Mouse (Mus musculus): ENCODE data around the gene Gm28539.

The Gm28539 gene

GRCm38 (mm10) chr16:18836468-18837208 is at the start of gene Gm28539, which contains the start of gene 2510002D24Rik:
Gene Gm28539, plus strand, starts transcription at chr16:18836584.
Gene 2510002D24Rik, plus strand, starts transcription at chr16:18836578.
- peak; percentile 88 for DNase-seq (ENCODE audit: inconsistent ontology term)

GRCm38 (mm10) chr16:18786652-18787051 is 49.7 kb upstream of the Gm28539 start:
- DNase-seq (ENCODE audit: inconsistent ontology term): no peak

GRCm38 (mm10) chr16:18788627-18789406 is 47.6 kb upstream of the Gm28539 start:
- peak; percentile 64 for DNase-seq (ENCODE audit: inconsistent ontology term)

- DNase-seq (ENCODE audit: inconsistent ontology term): peak; percentile 78
Observed at GRCm38 (mm10) chr16:18795223-18795899, 41.0 kb upstream of the Gm28539 start.

- no peak for DNase-seq (ENCODE audit: inconsistent ontology term)
Observed at GRCm38 (mm10) chr16:18796645-18797044, 39.7 kb upstream of the Gm28539 start.

GRCm38 (mm10) chr16:18798151-18798550 is 38.2 kb upstream of the Gm28539 start:
- no peak for DNase-seq (ENCODE audit: inconsistent ontology term)

GRCm38 (mm10) chr16:18798841-18799240 is 37.5 kb upstream of the Gm28539 start:
- DNase-seq (ENCODE audit: inconsistent ontology term): peak; percentile 47

- no peak for DNase-seq (ENCODE audit: inconsistent ontology term)
Observed at GRCm38 (mm10) chr16:18805746-18806145, 30.6 kb upstream of the Gm28539 start.

GRCm38 (mm10) chr16:18809001-18809400 is 27.4 kb upstream of the Gm28539 start:
- DNase-seq (ENCODE audit: inconsistent ontology term): no peak

- no peak for DNase-seq (ENCODE audit: inconsistent ontology term)
Observed at GRCm38 (mm10) chr16:18811032-18811431, 25.4 kb upstream of the Gm28539 start.

GRCm38 (mm10) chr16:18811468-18812384 is 24.7 kb upstream of the Gm28539 start, which contains the start of the genes Ufd1 and Cdc45:
Gene Ufd1, plus strand, starts transcription at chr16:18811779.
Gene Cdc45, minus strand, starts transcription at chr16:18811987.
- peak; percentile 96 for DNase-seq (ENCODE audit: inconsistent ontology term)

GRCm38 (mm10) chr16:18812385-18812910 is 23.9 kb upstream of the Gm28539 start:
- DNase-seq (ENCODE audit: inconsistent ontology term): no peak

GRCm38 (mm10) chr16:18822356-18822755 is 14.0 kb upstream of the Gm28539 start:
- no peak for DNase-seq (ENCODE audit: inconsistent ontology term)

- no peak for DNase-seq (ENCODE audit: inconsistent ontology term)
Observed at GRCm38 (mm10) chr16:18822925-18823324, 13.5 kb upstream of the Gm28539 start.

- DNase-seq (ENCODE audit: inconsistent ontology term): no peak
Observed at GRCm38 (mm10) chr16:18828630-18829029, 7.8 kb upstream of the Gm28539 start.

- no peak for DNase-seq (ENCODE audit: inconsistent ontology term)
Observed at GRCm38 (mm10) chr16:18829102-18829501, 7.3 kb upstream of the Gm28539 start.

- DNase-seq (ENCODE audit: inconsistent ontology term): no peak
Observed at GRCm38 (mm10) chr16:18833486-18833885, 2.9 kb upstream of the Gm28539 start.

- DNase-seq (ENCODE audit: inconsistent ontology term): no peak
Observed at GRCm38 (mm10) chr16:18836073-18836467, 314 bp upstream of the Gm28539 start.

- DNase-seq (ENCODE audit: inconsistent ontology term): no peak
Observed at GRCm38 (mm10) chr16:18838346-18838745, 2.0 kb downstream of the Gm28539 start.

- DNase-seq (ENCODE audit: inconsistent ontology term): no peak
Observed at GRCm38 (mm10) chr16:18846301-18846820, 10.0 kb downstream of the Gm28539 start.

Measured in Muller cell, postnatal 12 days (primary cell).